Mouse (Mus musculus): ENCODE results near the gene Dnajc5. TPM values are rescaled to one million over a fixed set of nuclear protein-coding genes. Genes with fewer than 3 reads are reported as not detected.
A peak's percentile ranks its signal among the peaks of the same experiment; 100 is the strongest.
"Not testable (repeated sequence)": the region's sequence is repeated elsewhere in the genome, so short reads cannot be mapped to it uniquely, and the experiment has no call there.

The Dnajc5 gene
- 100 to 1,000 TPM; 285 to 305 TPM for total RNA-seq (2021)

- peak; percentile 98 for DNase-seq (ENCODE audit: low spot score in 2 of 2)
- intact Hi-C loops (cut with DNase I), result loop anchor here (1.0 kb wide), 1 partner anchor 72 kb away; the partner anchor contains the start of gene Zfp512b
Observed at GRCm38 (mm10) chr2:181520118-181520935, at the start of gene Dnajc5. TSS of gene Dnajc5 (plus strand) at chr2:181520485.

- intact Hi-C loops (cut with DNase I), result no loop called here
Observed at GRCm38 (mm10) chr2:181471246-181471645, 49.0 kb upstream of the Dnajc5 start.

GRCm38 (mm10) chr2:181472256-181472827 lies 47.9 kb upstream of the Dnajc5 start:
- intact Hi-C loops (cut with DNase I), result no loop called here
- DNase-seq (ENCODE audit: low spot score in 2 of 2), result no peak

More at GRCm38 (mm10) chr2:181471246-181471645, 49.0 kb upstream of the Dnajc5 start:
- DNase-seq (ENCODE audit: low spot score in 2 of 2), result no peak

DNA sequence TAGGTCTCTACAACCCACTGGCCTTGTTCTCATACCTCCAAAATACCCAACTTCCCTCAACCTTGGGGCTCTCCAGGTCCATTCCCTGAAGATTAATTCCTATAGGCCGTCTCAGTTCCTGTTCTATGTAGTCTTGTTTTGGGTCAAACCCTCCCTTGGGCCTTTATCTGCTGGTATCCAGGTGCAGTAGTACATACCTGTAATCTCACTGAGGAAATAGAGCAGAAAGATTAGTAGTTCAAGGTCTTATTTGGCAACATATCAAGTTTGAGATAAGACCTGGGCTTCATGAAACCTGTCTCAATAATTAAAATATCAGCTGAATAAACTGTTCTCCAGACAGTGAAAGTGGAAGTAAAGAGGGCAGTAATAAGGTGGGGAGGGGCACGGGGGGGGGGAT lies 37.2 kb upstream of the Dnajc5 start:
- intact Hi-C loops (cut with DNase I), result no loop called here
- no peak for DNase-seq (ENCODE audit: low spot score in 2 of 2)

GRCm38 (mm10) chr2:181483562-181484318 lies 36.5 kb upstream of the Dnajc5 start:
- no peak for DNase-seq (ENCODE audit: low spot score in 2 of 2)
- intact Hi-C loops (cut with DNase I), result no loop called here

DNA sequence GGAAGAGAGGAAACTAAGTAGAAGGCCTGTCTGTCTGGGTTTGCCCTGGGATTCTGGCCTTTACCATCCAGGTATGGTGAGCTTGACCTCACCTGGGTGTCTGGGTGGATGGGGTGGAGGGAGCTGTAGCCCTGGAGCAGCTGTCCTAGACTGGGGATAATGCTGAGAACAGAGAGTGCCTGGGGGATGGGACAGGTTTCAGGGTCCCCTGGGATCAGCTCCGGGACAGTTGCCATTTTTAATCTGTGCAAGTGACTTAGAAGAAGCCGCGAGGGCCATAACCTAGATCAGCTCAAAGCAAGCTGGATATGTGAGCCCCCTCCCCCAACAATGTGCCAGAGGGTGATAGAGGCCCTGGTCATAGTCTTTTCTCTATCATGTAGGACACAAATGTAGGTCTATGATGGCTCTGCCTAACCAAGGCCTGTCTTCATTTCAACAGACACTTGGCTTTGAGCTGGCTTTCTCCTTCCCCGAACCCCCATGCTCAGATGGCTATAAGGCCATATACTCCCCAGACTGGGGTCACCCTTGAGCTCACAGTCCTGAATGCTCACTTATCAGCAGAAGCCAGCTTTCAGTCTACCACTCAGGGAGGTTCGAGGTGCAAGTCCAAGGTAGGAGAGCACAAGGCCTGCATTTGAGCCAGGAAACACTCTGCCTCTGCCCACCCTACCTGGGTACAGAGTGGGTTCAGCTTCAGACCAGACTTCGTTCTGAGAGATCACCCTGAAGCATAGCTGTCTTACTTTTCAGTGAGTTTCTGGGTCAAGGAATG lies 35.6 kb upstream of the Dnajc5 start:
- intact Hi-C loops (cut with DNase I), result no loop called here
- DNase-seq (ENCODE audit: low spot score in 2 of 2), result no peak

GRCm38 (mm10) chr2:181485741-181486140 lies 34.5 kb upstream of the Dnajc5 start:
- DNase-seq (ENCODE audit: low spot score in 2 of 2), result no peak
- intact Hi-C loops (cut with DNase I), result no loop called here

DNA sequence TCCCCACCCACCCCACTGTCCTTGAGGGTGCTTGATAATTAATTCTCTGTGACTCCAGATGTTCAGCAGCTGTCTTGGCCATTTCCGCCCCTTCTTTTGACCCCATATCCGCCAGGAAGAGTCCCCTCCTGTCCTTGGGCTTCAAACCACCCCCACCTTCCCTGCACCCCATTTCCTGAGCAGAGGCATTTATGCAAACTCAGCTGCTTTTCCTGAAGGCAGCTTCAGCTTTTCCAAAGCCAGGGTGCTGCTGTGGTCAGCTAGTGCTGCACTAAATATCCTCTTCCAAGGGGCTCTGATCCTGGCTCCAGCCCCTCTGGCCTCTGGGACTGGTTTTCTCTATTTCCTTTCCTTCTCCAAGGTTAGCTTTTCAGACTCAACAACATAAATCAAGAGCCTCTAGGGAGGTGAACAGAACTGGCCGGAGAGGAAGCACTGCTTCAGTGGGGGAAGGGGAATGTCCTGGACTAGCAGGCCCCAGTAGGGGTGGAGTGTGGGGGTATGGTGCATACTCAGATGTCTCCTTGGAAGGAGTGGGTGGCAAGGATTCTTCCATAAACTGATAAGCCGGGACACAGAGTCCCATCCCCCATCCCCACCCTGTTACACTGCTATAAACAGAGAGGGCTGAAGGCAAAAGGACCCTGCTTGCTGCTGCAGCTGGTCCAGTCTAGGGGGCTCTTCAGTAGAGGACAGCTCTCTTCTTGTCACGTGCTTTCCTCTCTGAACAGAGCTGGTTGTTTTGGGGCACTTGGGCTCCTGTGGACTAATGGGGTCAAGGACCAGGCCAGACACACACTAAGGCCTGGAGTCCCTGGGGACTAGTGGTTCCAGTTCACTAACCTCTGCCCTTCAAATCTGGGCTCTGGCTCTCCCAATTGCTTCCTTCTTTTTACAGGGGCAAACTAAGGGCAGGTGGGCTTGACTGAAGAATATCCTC lies 32.7 kb upstream of the Dnajc5 start:
- DNase-seq (ENCODE audit: low spot score in 2 of 2), result no peak
- intact Hi-C loops (cut with DNase I), result no loop called here

- DNase-seq (ENCODE audit: low spot score in 2 of 2), result no peak
Observed at GRCm38 (mm10) chr2:181491432-181492205, 28.7 kb upstream of the Dnajc5 start.

DNA sequence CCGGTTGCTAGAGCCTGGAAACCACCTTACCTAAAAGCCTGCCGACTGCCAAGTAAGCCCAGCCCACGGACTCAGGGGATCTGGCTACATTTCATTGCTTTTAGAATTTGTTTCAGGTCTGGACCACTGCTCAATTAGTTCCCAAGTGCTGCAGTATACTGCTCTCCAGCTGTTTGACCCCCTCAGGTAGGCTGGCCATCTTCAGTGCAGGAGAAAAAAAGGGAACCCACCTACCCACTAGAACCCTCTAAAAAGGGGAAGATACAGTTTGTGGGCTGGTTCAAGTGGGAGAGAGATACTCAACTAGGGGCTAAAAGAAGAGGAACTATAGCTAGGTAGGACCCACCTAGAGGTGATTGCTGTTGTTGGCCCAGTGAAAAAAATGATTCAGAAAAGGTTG lies 28.1 kb upstream of the Dnajc5 start:
- no peak for DNase-seq (ENCODE audit: low spot score in 2 of 2)
- intact Hi-C loops (cut with DNase I), result no loop called here

More at GRCm38 (mm10) chr2:181491432-181492205, 28.7 kb upstream of the Dnajc5 start:
- intact Hi-C loops (cut with DNase I), result no loop called here

GRCm38 (mm10) chr2:181493156-181493927 lies 26.9 kb upstream of the Dnajc5 start, which contains the start of gene Abhd16b:
TSS of gene Abhd16b (plus strand) at chr2:181493206.
- DNase-seq (ENCODE audit: low spot score in 2 of 2), result no peak
- intact Hi-C loops (cut with DNase I), result no loop called here

- no peak for DNase-seq (ENCODE audit: low spot score in 2 of 2)
- intact Hi-C loops (cut with DNase I), result no loop called here
Observed at GRCm38 (mm10) chr2:181494266-181494945, 25.9 kb upstream of the Dnajc5 start.

GRCm38 (mm10) chr2:181495845-181496244 lies 24.4 kb upstream of the Dnajc5 start:
- DNase-seq (ENCODE audit: low spot score in 2 of 2), result not testable (repeated sequence)
- intact Hi-C loops (cut with DNase I), result loop anchor here (1.0 to 2.0 kb wide), 3 partner anchors 37 to 104 kb away; partner anchors contain the start of gene Zbtb46

DNA sequence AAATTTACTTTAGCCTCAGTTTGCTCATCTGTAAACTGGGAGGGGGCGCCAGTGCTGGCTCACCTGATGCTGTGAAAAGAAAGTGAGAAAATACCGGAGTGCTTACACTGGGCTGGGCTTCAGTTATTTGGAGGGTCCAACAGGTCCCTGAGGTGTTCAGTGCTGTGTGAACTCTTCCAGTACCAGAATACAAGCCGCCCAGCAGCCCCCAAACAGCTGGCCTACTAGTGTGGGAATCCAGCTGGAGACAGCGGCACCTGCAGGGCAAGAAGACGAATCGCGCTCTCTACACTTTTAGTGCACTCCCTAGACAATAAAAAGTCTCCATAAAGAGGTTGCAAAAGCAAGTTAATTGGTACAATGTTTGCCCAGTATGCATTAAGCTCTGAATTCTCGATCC lies 24.0 kb upstream of the Dnajc5 start:
- intact Hi-C loops (cut with DNase I), result loop anchor here (1.0 to 2.0 kb wide), 3 partner anchors 37 to 104 kb away; partner anchors contain the start of gene Zbtb46
- DNase-seq (ENCODE audit: low spot score in 2 of 2), result peak; percentile 26 to 45

GRCm38 (mm10) chr2:181496831-181497547 lies 23.3 kb upstream of the Dnajc5 start, which contains the start of gene Tpd52l2:
TSS of gene Tpd52l2 (plus strand) at chr2:181497142.
- DNase-seq (ENCODE audit: low spot score in 2 of 2), result peak; percentile 86 to 90
- intact Hi-C loops (cut with DNase I), result loop anchor here (1.0 to 2.0 kb wide), 3 partner anchors 38 to 105 kb away; partner anchors contain the start of gene Zbtb46
